In the genomic region with DNA sequence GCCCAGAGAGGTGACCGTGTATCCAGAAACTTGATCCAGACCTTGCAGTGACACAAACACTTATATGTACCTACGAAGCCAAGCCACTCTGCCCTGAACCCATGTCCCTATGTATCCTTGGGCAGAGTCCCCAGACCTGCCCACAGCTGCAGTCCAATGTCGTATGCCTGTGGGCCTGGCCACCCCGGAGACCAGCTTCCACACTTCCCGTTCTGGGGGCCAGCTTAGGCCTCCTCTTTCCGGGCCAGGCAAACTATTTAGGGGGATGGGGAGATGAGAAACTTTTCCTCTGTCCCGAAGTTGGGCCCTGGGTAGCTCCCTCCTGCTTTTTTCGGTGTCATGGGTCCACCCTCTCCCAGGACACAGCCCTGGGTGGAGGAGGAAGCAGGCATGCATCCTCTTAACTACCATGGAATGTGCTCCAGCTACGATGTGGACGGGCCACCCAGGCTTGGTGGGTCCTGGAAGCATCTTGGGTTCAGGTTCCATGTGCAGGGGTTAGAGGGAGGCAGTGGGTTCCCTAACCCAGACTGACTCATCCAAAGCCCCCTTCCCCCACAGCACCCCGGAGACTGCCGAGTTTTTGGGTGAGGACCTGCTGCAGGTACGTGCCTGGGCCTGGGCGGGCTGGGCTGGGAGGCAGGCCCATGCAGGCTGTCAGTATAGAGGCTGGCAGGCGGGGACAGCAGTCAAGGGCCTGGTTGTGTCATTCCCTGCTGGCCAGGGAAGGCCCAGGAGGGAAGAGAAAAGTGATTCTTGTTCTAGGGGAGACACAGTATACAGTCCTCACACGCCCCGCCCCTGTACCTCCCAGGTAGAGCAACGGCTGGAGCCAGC, we compare ENCODE assay signal across 1 mouse cellular context.
TF ChIP-seq lines count a peak whose summit lies in the region.

No protein-coding gene starts in this region.

TF ChIP-seq in MEL, 35 proteins besides CTCF, POLR2A, EP300 and RAD21:
- TF ChIP-seq NRF1 (IDR thresholded peaks at IDR 0.05; ENCODE audit: insufficient read depth, low read depth, low read length, poor library complexity, severe bottlenecking) (no peak), MXI1 (IDR thresholded peaks at IDR 0.05; ENCODE audit: low read depth, low read length) (peak; percentile 11; the same call in 1 of the 2 replicates)
